In the genomic region with DNA sequence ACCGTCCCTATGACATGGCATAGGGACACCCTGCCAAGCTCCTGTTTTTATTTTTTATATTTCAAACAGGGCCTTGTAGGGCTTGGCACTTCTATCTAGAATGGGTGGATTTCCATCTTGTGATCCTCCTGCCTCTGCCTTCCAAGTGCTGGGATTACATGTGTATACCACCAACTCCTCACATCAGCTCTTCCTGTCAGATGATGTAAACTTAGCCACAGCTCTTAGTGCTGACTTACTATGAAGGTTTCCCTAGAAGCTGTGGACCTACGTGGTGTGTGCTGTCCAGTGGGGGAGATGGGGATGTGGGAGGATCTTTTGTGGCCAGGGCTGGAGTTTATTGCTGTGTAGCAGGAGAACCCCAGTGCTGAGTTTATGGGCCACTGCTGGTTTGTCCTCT, we compare ENCODE assay signal across 12 mouse cellular contexts. TPM values are rescaled to one million over a fixed set of nuclear protein-coding genes. Genes with fewer than 3 reads are reported as not detected.
A peak's percentile ranks its signal among the peaks of the same experiment; 100 is the strongest.
DNase-seq lines count a peak whose midpoint lies in the region; ATAC-seq and TF ChIP-seq lines count a peak whose summit lies in the region.
"Had no signal": no experiment of that assay in that cellular context is flagged by ENCODE, and none has a peak within 500 bp of the region (broad histone marks: within the 10 kb centered on the region; RNA-seq: fewer than 3 reads in every experiment).

No protein-coding gene starts in this region.

- peak overlapping the region; percentile 87 for H3K27ac ChIP-seq in hindbrain, embryonic 10.5 days
- H3K27ac ChIP-seq in hindbrain, postnatal 0 days, result no peak overlapping the region
- peak overlapping the region; percentile 72 for H3K27ac ChIP-seq in neural tube, embryonic 11.5 days (ENCODE audit: low read depth, low read length)
- H3K27ac ChIP-seq in forebrain, embryonic 15.5 days (replicated peaks), result peak overlapping the region; percentile 74
- no peak overlapping the region for H3K27ac ChIP-seq in intestine, embryonic 16.5 days (ENCODE audit: low read length)

- H3K4me2 ChIP-seq in hindbrain, postnatal 0 days (ENCODE audit: low read depth, low read length), result no peak overlapping the region
- no peak overlapping the region; the same call in 1 of the 2 replicates for H3K4me2 ChIP-seq in neural tube, embryonic 11.5 days (ENCODE audit: low read depth)
- no peak overlapping the region for H3K4me2 ChIP-seq in forebrain, embryonic 15.5 days (replicated peaks)
- no peak overlapping the region for H3K4me2 ChIP-seq in intestine, embryonic 16.5 days (ENCODE audit: low read depth, low read length)

- H3K4me3 ChIP-seq in hindbrain, embryonic 10.5 days, result peak overlapping the region; percentile 31
- no peak overlapping the region for H3K4me3 ChIP-seq in hindbrain, postnatal 0 days (ENCODE audit: low read length)
- H3K4me3 ChIP-seq in neural tube, embryonic 11.5 days (ENCODE audit: low read depth, low read length), result no peak overlapping the region
- no peak overlapping the region for H3K4me3 ChIP-seq in forebrain, embryonic 15.5 days
- H3K4me3 ChIP-seq in intestine, embryonic 16.5 days (ENCODE audit: low read length), result no peak overlapping the region

- no peaks in the 10 kb centered on the region for H3K27me3 ChIP-seq in hindbrain, embryonic 10.5 days (ENCODE audit: insufficient read depth, poor library complexity, severe bottlenecking)
- no peaks in the 10 kb centered on the region for H3K27me3 ChIP-seq in hindbrain, postnatal 0 days (ENCODE audit: insufficient read depth, low read length)
- H3K27me3 ChIP-seq in neural tube, embryonic 11.5 days (ENCODE audit: control insufficient read depth, insufficient read depth, low read length), result no peaks in the 10 kb centered on the region
- no peaks in the 10 kb centered on the region for H3K27me3 ChIP-seq in forebrain, embryonic 15.5 days
- H3K27me3 ChIP-seq in intestine, embryonic 16.5 days (replicated peaks; ENCODE audit: control insufficient read depth, insufficient read depth, low read length), result no peaks in the 10 kb centered on the region

- H3K9me3 ChIP-seq in hindbrain, embryonic 10.5 days, result no peaks in the 10 kb centered on the region
- no peaks in the 10 kb centered on the region for H3K9me3 ChIP-seq in hindbrain, postnatal 0 days (ENCODE audit: low read length)
- H3K9me3 ChIP-seq in neural tube, embryonic 11.5 days (ENCODE audit: control insufficient read depth, low read length), result no peaks in the 10 kb centered on the region
- H3K9me3 ChIP-seq in forebrain, embryonic 15.5 days, result no peaks in the 10 kb centered on the region
- no peaks in the 10 kb centered on the region for H3K9me3 ChIP-seq in intestine, embryonic 16.5 days (ENCODE audit: control insufficient read depth, low read length)

- no peak overlapping the region for H3K9ac ChIP-seq in hindbrain, postnatal 0 days (replicated peaks; ENCODE audit: low read length)
- H3K9ac ChIP-seq in neural tube, embryonic 11.5 days (ENCODE audit: low read length), result peak overlapping the region; percentile 26
- no peak overlapping the region for H3K9ac ChIP-seq in forebrain, embryonic 15.5 days (replicated peaks)
- H3K9ac ChIP-seq in intestine, embryonic 16.5 days (ENCODE audit: low read depth, low read length), result no peak overlapping the region

- WGBS in hindbrain, embryonic 10.5 days, result 26% methylated on average over 2 of the region's 2 CpGs
- 45% methylated on average over 2 of the region's 2 CpGs for WGBS in hindbrain, postnatal 0 days
- 28% methylated on average over 2 of the region's 2 CpGs for WGBS in neural tube, embryonic 11.5 days
- WGBS in forebrain, embryonic 15.5 days, result 26% methylated on average over 2 of the region's 2 CpGs
- 53% methylated on average over 2 of the region's 2 CpGs for WGBS in intestine, embryonic 16.5 days

- no peaks in the 10 kb centered on the region for H3K36me3 ChIP-seq in hindbrain, embryonic 10.5 days
- H3K36me3 ChIP-seq in hindbrain, postnatal 0 days (ENCODE audit: insufficient read depth, low read length), result no peaks in the 10 kb centered on the region
- no peaks in the 10 kb centered on the region for H3K36me3 ChIP-seq in neural tube, embryonic 11.5 days (ENCODE audit: control insufficient read depth, insufficient read depth, low read length)
- H3K36me3 ChIP-seq in forebrain, embryonic 15.5 days, result no peaks in the 10 kb centered on the region
- H3K36me3 ChIP-seq in intestine, embryonic 16.5 days (ENCODE audit: control insufficient read depth, insufficient read depth, low read length), result no peaks in the 10 kb centered on the region

- H3K4me1 ChIP-seq in hindbrain, embryonic 10.5 days (replicated peaks), result peaks cover 48% of the 10 kb centered on the region
- H3K4me1 ChIP-seq in hindbrain, postnatal 0 days (ENCODE audit: insufficient read depth, low read length), result peaks cover 6% of the 10 kb centered on the region; the same call in 1 of the 2 replicates
- peaks cover 23% of the 10 kb centered on the region; the same call in 1 of the 2 replicates for H3K4me1 ChIP-seq in neural tube, embryonic 11.5 days (ENCODE audit: control insufficient read depth, insufficient read depth, low read length)
- peaks cover 24% of the 10 kb centered on the region for H3K4me1 ChIP-seq in forebrain, embryonic 15.5 days
- H3K4me1 ChIP-seq in intestine, embryonic 16.5 days (ENCODE audit: control insufficient read depth, insufficient read depth, low read length), result peaks cover 20% of the 10 kb centered on the region

- DNase-seq in hindbrain, embryonic 10.5 days (ENCODE audit: low spot score), result no peak
- DNase-seq in hindbrain, postnatal 0 days (ENCODE audit: low spot score), result no peak
- no peak for DNase-seq in neural tube, embryonic 11.5 days (ENCODE audit: low spot score)
- no peak for DNase-seq in neural tube, embryonic 10.5 days (ENCODE audit: extremely low spot score, low spot score)
- DNase-seq in right cerebral cortex, postnatal 25 days, result no peak
- no peak for DNase-seq in c-Kit-positive CD71-positive TER-119-positive erythroid progenitor cells, embryonic 14.5 days (ENCODE audit: low spot score)
- DNase-seq: adrenal gland, adult 2 months; cerebellum, adult 9-11 months; kidney, adult 8-10 months; right cerebral cortex, adult 18-20 months had no signal

- TF ChIP-seq CTCF in hindbrain, postnatal 0 days (IDR thresholded peaks at IDR 0.05; ENCODE audit: low read depth), result no peak

- ATAC-seq in hindbrain, postnatal 0 days, result no peak
- ATAC-seq in neural tube, embryonic 11.5 days (ENCODE audit: insufficient read depth, low FRiP score, low TSS enrichment), result no peak
- no peak for ATAC-seq in forebrain, embryonic 15.5 days (replicated peaks)
- ATAC-seq in intestine, embryonic 16.5 days, result no peak

RNA-seq across cellular contexts. Expression of gene Ncoa3, which starts 8.9 kb away (rescaled TPM):
- polyA plus RNA-seq in hindbrain, embryonic 10.5 days (2016; fragmentation: Nextera tagmentation; extraction: Ambion mirVana), result 14.6 and 16.6 TPM in 2 replicates
- total RNA-seq in hindbrain, postnatal 0 days (2014; rRNA removed), result 28.3 and 29.2 TPM in 2 replicates
- polyA plus RNA-seq in hindbrain, postnatal 0 days (2015; fragmentation: Nextera tagmentation; extraction: Ambion mirVana), result 10.7 and 10.8 TPM in 2 replicates
- 20.0 and 22.4 TPM in 2 replicates for polyA plus RNA-seq in neural tube, embryonic 11.5 days (2014; fragmentation: Nextera tagmentation; extraction: Ambion mirVana)
- polyA plus RNA-seq in forebrain, embryonic 15.5 days (2015; fragmentation: Nextera tagmentation; extraction: Ambion mirVana), result 9.7 and 10.3 TPM in 2 replicates
- 8.7 and 9.5 TPM in 2 replicates for polyA plus RNA-seq in intestine, embryonic 16.5 days (2015; fragmentation: Nextera tagmentation; extraction: Ambion mirVana)

Comparison
In these comparisons a context has a peak if more than half of its experiments do, and no peak if none do; other contexts are left out.
1. H3K27ac ChIP-seq: peak in hindbrain, embryonic 10.5 days (single experiment), neural tube, embryonic 11.5 days (single experiment) and forebrain, embryonic 15.5 days (single experiment); none in hindbrain, postnatal 0 days (single experiment) and intestine, embryonic 16.5 days (single experiment).